Mouse (Mus musculus): ENCODE data around the gene Hoxa7. TPM values are rescaled to one million over a fixed set of nuclear protein-coding genes. Genes with fewer than 3 reads are reported as not detected.
A peak's percentile ranks its signal among the peaks of the same experiment; 100 is the strongest.

Hoxa7 gene
- polyA plus RNA-seq, 1 experiment, result 11.5 TPM

DNA sequence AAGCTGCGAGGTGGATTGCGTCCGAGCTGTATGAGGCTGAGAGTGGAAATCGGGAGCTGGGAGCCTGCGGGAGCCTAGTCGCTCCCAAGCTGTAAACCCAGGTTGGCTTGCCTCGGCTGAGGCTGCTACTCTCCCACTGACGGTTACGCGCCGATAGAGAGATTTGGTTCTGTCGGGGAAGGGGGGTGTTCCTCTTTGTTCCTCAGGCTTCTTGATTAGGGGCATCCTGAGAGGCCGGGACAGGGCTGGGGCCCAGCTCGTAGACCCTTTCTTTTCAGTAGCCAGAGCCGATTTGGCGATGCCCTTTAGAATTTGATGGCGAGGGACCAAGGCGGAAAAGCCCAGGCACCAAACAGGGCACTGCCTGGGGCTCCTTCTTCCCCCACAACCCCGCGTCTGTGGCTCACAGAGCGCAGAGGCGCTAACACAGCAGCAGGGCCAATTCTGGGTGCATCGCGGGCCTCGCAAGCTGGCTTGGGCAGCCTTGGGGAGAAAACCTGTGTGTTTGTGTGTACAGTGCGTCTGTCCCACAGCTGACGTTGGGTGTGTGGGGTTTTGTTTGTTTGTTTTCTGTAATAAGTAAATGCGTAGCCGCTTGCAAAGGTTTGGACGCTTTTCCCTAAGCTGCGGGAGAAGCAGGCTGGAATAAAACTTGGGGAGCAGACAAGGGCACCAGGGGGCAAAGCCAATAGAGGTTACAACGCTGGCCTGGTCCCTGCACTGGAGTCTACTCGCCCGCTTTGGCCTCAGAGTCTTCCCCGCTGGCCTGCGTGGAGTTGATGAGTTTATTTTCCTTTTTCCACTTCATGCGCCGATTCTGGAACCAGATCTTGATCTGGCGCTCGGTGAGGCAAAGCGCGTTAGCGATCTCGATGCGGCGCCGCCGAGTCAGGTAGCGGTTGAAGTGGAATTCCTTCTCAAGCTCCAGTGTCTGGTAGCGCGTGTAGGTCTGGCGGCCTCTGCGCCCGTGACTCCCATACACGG is 15.7 kb downstream of the Hoxa7 start:
- H3K27ac ChIP-seq (replicated peaks; ENCODE audit: low read depth, low read length), result no peak overlapping the region
- peaks cover 6% of the 10 kb centered on the region; the same call in 1 of the 2 replicates for H3K4me1 ChIP-seq (ENCODE audit: control insufficient read depth, insufficient read depth, insufficient read length, low read length)
- no peak overlapping the region for H3K4me3 ChIP-seq (ENCODE audit: insufficient read depth, low read depth, low read length)

GRCm38 (mm10) chr6:52205221-52205620 is 16.4 kb downstream of the Hoxa7 start:
- Histone ChIP-seq H3K4me3 (ENCODE audit: insufficient read depth, low read depth, low read length) (no peak overlapping the region), H3K27ac (replicated peaks; ENCODE audit: low read depth, low read length) (no peak overlapping the region), H3K4me1 (ENCODE audit: control insufficient read depth, insufficient read depth, insufficient read length, low read length) (peaks cover 6% of the 10 kb centered on the region; the same call in 1 of the 2 replicates)

DNA sequence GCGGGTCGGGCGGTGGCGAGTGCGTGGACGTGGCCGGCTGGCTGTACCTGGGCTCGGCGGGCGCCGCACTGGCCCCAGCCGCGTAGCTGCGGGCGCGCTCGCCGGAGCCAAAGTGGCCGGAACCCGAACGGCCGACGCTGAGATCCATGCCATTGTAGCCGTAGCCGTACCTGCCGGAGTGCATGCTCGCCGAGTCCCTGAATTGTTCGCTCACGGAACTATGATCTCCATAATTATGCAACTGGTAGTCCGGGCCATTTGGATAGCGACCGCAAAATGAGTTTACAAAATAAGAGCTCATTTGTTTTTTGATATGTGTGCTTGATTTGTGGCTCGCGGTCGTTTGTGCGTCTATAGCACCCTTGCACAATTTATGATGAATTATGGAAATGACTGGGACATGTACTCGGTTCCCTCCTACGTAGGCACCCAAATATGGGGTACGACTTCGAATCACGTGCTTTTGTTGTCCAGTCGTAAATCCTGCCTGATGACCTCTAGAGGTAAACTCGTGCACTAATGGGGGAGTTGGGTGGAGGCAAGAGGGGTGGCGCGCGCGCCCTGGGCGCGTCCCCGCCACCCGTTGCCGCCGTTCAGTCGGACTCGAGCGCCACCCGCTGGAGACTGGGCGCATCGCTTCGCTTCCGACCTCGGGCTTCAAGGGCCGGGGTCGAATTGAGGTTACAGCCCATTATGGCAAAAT is 17.5 kb downstream of the Hoxa7 start, which contains the start of gene Hoxa5:
Gene Hoxa5, minus strand, starts transcription at position 538 of the 703 bp plus-strand sequence.
- Histone ChIP-seq H3K27ac (replicated peaks; ENCODE audit: low read depth, low read length) (peak within 1 kb of the TSS; percentile 93), H3K4me3 (ENCODE audit: insufficient read depth, low read depth, low read length) (peak within 1 kb of the TSS; percentile 84), H3K4me1 (ENCODE audit: control insufficient read depth, insufficient read depth, insufficient read length, low read length) (peaks cover 6% of the 10 kb centered on the region; the same call in 1 of the 2 replicates)

- peaks cover 3% of the 10 kb centered on the region; the same call in 1 of the 2 replicates for H3K4me1 ChIP-seq (ENCODE audit: control insufficient read depth, insufficient read depth, insufficient read length, low read length)
- peak overlapping the region; percentile 84 for H3K4me3 ChIP-seq (ENCODE audit: insufficient read depth, low read depth, low read length)
- H3K27ac ChIP-seq (replicated peaks; ENCODE audit: low read depth, low read length), result peak overlapping the region; percentile 93
These were observed 18.1 kb downstream of the Hoxa7 start for GRCm38 (mm10) chr6:52203371-52204049.

- H3K4me1 ChIP-seq (ENCODE audit: control insufficient read depth, insufficient read depth, insufficient read length, low read length), result peaks cover 3% of the 10 kb centered on the region; the same call in 1 of the 2 replicates
These were observed 18.6 kb downstream of the Hoxa7 start for GRCm38 (mm10) chr6:52203121-52203370.

DNA sequence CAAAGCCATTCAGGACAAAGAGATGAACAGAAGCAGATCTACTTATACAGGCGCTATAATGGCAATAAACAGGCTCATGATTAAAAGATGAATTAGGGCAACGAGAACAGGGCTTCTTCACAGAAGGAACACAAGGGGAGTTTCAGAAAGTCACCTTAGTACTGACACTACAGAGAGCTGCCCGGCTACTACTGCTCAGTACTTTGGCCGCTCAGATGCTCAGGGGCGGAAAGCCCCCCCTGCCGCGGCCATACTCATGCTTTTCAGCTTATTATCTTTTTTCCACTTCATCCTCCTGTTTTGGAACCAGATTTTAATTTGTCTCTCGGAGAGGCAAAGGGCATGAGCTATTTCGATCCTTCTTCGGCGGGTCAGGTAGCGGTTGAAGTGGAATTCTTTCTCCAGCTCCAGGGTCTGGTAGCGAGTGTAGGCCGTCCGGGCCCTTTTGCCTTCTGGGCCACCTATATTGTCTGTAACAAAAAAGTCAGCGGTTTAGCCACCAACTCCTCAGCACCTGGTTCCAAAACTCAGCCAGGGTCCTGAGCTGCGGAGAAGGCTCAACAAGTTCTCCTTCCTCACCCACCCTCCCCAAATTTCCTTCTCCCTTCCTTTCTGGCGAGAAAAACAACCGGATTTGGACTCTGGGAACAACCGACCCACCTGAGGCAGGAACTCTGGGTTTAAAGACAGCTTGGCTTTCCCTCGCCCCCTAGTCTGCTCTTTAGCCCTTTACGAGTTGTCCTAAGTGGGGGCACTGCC is 19.1 kb downstream of the Hoxa7 start:
- Histone ChIP-seq H3K27ac (replicated peaks; ENCODE audit: low read depth, low read length) (peak overlapping the region; percentile 93), H3K4me3 (ENCODE audit: insufficient read depth, low read depth, low read length) (peak overlapping the region; percentile 84), H3K4me1 (ENCODE audit: control insufficient read depth, insufficient read depth, insufficient read length, low read length) (peaks cover 5% of the 10 kb centered on the region; the same call in 1 of the 2 replicates)

More at GRCm38 (mm10) chr6:52203121-52203370, 18.6 kb downstream of the Hoxa7 start:
- peak overlapping the region; percentile 84 for H3K4me3 ChIP-seq (ENCODE audit: insufficient read depth, low read depth, low read length)
- H3K27ac ChIP-seq (replicated peaks; ENCODE audit: low read depth, low read length), result peak overlapping the region; percentile 93

GRCm38 (mm10) chr6:52201269-52201668 is 20.4 kb downstream of the Hoxa7 start:
- H3K4me3 ChIP-seq (ENCODE audit: insufficient read depth, low read depth, low read length), result peak overlapping the region; percentile 17; the same call in 1 of the 2 replicates

DNA sequence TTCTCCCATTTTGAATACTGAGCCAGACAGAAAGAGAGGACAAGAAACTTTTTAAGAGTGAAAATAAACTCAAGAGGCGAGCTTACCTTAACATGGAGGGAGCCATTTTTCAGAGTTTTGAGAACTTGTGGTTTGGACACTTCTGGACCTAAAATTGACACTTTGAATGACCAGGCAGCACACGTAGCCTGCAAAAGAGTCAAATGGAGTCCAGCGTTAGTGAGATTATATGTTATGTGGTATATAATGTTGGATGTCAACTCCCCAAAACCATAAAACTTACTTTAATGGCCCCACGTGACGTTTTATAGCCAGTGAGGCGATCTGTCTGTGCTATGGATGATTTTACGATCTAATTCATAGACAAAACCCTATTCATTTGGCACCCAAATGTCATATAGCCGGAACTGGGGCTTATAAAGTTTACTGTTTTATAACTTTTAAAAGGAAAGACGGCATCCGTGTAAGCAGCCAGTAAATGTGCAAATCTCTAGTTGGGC is 20.9 kb downstream of the Hoxa7 start:
- no peak overlapping the region for H3K4me3 ChIP-seq (ENCODE audit: insufficient read depth, low read depth, low read length)
- peak overlapping the region; percentile 61 for H3K27ac ChIP-seq (replicated peaks; ENCODE audit: low read depth, low read length)
- peaks cover 6% of the 10 kb centered on the region; the same call in 1 of the 2 replicates for H3K4me1 ChIP-seq (ENCODE audit: control insufficient read depth, insufficient read depth, insufficient read length, low read length)

More at GRCm38 (mm10) chr6:52201269-52201668, 20.4 kb downstream of the Hoxa7 start:
- Histone ChIP-seq H3K27ac (replicated peaks; ENCODE audit: low read depth, low read length) (peak overlapping the region; percentile 44; the same call in 1 of the 2 replicates), H3K4me1 (ENCODE audit: control insufficient read depth, insufficient read depth, insufficient read length, low read length) (peaks cover 6% of the 10 kb centered on the region; the same call in 1 of the 2 replicates)

DNA sequence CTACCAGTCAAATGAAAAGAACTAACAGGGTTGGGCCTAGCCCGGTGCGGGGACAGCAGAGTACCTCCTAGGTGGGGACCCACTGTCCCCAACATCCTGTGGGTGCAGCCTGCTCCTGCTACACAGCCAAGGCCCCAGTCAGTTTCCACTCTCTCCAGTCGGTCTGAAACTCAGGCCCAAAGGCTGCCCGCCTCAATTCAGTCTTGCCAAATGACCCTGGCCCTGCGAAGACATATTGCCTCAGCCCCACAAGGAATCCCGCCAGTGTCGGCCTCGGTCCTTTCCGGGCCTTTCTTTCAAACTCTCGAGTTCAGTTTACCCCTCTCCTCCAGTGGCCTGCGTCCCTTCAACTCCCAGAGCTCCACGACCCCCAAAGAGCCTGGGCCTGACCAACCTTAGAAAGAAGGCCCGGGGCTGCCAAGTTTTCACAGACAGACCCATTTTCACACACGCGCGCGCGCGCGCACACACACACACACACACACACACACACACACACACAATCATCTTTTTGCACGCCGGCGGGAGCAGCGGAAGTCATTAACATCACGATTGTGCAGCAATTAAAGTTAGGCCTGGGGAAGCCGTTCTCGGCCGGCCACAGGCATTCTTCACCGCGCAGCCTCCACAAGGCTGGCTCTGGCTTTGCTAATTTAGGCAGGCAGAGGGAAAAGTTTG is 21.4 kb downstream of the Hoxa7 start:
- Histone ChIP-seq H3K4me3 (ENCODE audit: insufficient read depth, low read depth, low read length) (no peak overlapping the region), H3K27ac (replicated peaks; ENCODE audit: low read depth, low read length) (peak overlapping the region; percentile 61)

GRCm38 (mm10) chr6:52197271-52197670 is 24.4 kb downstream of the Hoxa7 start:
- peak overlapping the region; percentile 21 for H3K27ac ChIP-seq (replicated peaks; ENCODE audit: low read depth, low read length)
- H3K4me3 ChIP-seq (ENCODE audit: insufficient read depth, low read depth, low read length), result 0 out of 2 replicates have a peak overlapping the region, but pooled peaks have one; percentile 13
- H3K4me1 ChIP-seq (ENCODE audit: control insufficient read depth, insufficient read depth, insufficient read length, low read length), result peaks cover 6% of the 10 kb centered on the region

More for the DNA sequence above, 21.4 kb downstream of the Hoxa7 start:
- peaks cover 6% of the 10 kb centered on the region; the same call in 1 of the 2 replicates for H3K4me1 ChIP-seq (ENCODE audit: control insufficient read depth, insufficient read depth, insufficient read length, low read length)

GRCm38 (mm10) chr6:52196811-52197210 is 24.8 kb downstream of the Hoxa7 start:
- H3K27ac ChIP-seq (replicated peaks; ENCODE audit: low read depth, low read length), result peak overlapping the region; percentile 15; the same call in 1 of the 2 replicates
- H3K4me3 ChIP-seq (ENCODE audit: insufficient read depth, low read depth, low read length), result 0 out of 2 replicates have a peak overlapping the region, but pooled peaks have one; percentile 13
- H3K4me1 ChIP-seq (ENCODE audit: control insufficient read depth, insufficient read depth, insufficient read length, low read length), result peaks cover 8% of the 10 kb centered on the region

DNA sequence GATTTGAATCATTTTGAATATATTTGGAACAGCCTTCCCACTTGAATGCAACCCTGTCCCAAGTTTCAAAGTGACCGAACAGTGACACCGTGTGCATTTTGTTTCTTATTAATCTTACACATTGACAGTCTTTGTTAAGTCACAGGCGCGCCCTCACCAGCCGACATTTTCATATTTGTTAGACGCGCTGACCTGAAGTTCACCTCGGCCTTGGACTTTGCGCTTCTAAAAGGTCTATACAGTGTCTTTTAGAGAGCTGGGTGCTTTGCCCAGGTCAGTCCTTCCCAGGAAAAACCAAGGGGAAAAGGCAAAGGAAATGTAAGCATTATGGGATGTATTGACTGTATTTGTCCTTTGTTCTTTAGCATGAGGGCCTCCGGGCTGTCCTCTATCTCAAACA is 27.0 kb downstream of the Hoxa7 start:
- Histone ChIP-seq H3K4me3 (ENCODE audit: insufficient read depth, low read depth, low read length) (no peak overlapping the region), H3K27ac (replicated peaks; ENCODE audit: low read depth, low read length) (no peak overlapping the region), H3K4me1 (ENCODE audit: control insufficient read depth, insufficient read depth, insufficient read length, low read length) (peaks cover 14% of the 10 kb centered on the region)

DNA sequence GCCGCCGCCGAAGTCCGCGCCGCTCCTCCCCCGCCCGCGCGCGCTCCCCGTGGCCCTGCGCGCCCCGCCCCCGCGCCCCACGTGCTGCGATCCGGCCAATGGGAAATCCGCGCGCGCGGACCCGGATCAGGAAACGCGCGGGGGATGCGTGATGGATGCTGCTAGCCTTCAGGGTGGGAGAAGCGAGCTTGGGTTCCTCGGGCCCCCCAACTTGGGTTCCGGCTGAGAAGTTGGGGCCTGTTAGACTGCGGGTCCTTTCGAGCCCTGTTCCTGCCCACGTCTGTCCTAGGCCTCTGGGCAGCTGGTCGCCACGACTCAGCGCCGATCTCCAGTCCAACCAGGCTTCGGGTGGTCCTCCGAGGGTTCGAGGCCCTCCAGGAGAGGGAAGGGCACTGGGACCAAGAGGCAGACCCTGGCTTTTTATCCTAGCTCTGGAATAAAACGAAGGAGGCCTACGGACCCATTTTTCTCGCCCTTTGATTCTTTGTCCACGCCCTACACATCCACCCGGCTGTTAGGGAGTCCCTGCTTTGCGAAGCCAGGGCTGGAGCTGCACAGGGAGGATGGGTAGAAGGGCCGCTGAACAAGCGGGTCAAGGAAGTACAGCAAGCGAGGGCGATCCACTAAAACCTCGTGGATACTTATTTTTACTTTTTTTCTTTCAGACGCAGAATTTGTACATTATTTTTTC is 29.6 kb downstream of the Hoxa7 start:
- Histone ChIP-seq H3K27ac (replicated peaks; ENCODE audit: low read depth, low read length) (peak overlapping the region; percentile 73), H3K4me3 (ENCODE audit: insufficient read depth, low read depth, low read length) (peak overlapping the region; percentile 98), H3K4me1 (ENCODE audit: control insufficient read depth, insufficient read depth, insufficient read length, low read length) (peaks cover 15% of the 10 kb centered on the region)

Data from brown adipose tissue, adult 24 weeks (tissue).